23 mouse cellular contexts compared by ENCODE assay signal in genomic region chr9:67741256-67741655, GRCm38 (mm10). TPM values are rescaled to one million over a fixed set of nuclear protein-coding genes. Genes with fewer than 3 reads are reported as not detected.
"Had no signal": no experiment of that assay in that cellular context is flagged by ENCODE, and none has a peak within 500 bp of the region (broad histone marks: within the 10 kb centered on the region; RNA-seq: fewer than 3 reads in every experiment).

No protein-coding gene starts in this region.

- DNase-seq: lung, adult 18-20 months; lung, embryonic 14.5 days; lung, postnatal 10 days; lung, postnatal 4 days; midbrain, embryonic 14.5 days; right cerebral cortex, postnatal 25 days; right cerebral cortex, postnatal 4 days; spleen, adult 18-20 months; thymus, adult 2 months; thymus, postnatal 25 days; thymus, postnatal 4 days had no signal

- H3K36me3 ChIP-seq: midbrain, embryonic 10.5 days; midbrain, embryonic 12.5 days; neural tube, embryonic 13.5 days; neural tube, embryonic 15.5 days had no signal

- H3K4me1 ChIP-seq: midbrain, embryonic 10.5 days; midbrain, embryonic 12.5 days; neural tube, embryonic 13.5 days; neural tube, embryonic 15.5 days had no signal

- H3K27ac ChIP-seq: liver, embryonic 14.5 days; midbrain, embryonic 10.5 days; midbrain, embryonic 12.5 days; neural tube, embryonic 13.5 days; neural tube, embryonic 15.5 days had no signal

- H3K27me3 ChIP-seq: midbrain, embryonic 12.5 days; neural tube, embryonic 13.5 days; neural tube, embryonic 15.5 days had no signal

- H3K9ac ChIP-seq: liver, embryonic 14.5 days; lung, embryonic 14.5 days; midbrain, embryonic 12.5 days; neural tube, embryonic 13.5 days; neural tube, embryonic 15.5 days had no signal

- H3K4me2 ChIP-seq: lung, embryonic 14.5 days; midbrain, embryonic 12.5 days; neural tube, embryonic 13.5 days; neural tube, embryonic 15.5 days had no signal

- H3K4me3 ChIP-seq: midbrain, embryonic 10.5 days; midbrain, embryonic 12.5 days; myocyte; neural tube, embryonic 13.5 days; neural tube, embryonic 15.5 days had no signal

- H3K9me3 ChIP-seq: midbrain, embryonic 10.5 days; midbrain, embryonic 12.5 days; neural tube, embryonic 13.5 days; neural tube, embryonic 15.5 days had no signal

- ATAC-seq: midbrain, embryonic 16.5 days had no signal

RNA-seq across cellular contexts. Expression of gene C2cd4b, which starts 18.0 kb away (rescaled TPM):
- total RNA-seq: megakaryocyte, adult 5-6 weeks; megakaryocyte-erythroid progenitor cell, adult 5-6 weeks had no signal
- polyA plus RNA-seq: liver, embryonic 14.5 days; liver, embryonic 16.5 days; midbrain, embryonic 10.5 days; myocyte; stomach, embryonic 16.5 days; urinary bladder, adult 2 months had no signal
